Mouse (Mus musculus): ENCODE results near the gene Eng. TPM values are rescaled to one million over a fixed set of nuclear protein-coding genes. Genes with fewer than 3 reads are reported as not detected.

Gene Eng
- polyA plus RNA-seq, 1 experiment = 38.0 TPM

DNA sequence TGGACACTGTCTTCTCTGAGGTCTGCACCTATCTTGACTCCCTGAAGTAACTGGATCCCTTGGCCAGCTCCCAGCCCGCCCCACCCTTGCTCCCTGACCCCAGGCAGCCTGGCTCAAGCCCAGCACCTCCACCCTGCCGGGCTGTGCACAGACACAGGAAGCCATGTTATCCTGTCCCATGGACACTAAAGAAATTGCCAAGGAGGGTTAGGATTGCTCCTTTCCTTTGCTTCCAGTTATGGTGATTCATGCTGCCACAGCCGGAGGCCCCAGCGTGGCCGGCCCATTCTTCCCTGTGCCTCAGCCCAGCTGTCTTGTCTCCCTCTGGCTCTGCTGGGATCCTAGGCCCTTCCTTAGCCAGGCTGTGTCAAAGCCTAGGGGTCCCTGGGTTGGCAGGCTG is 12.7 kb upstream of the Eng start:
- DNase-seq (ENCODE audit: low read depth) = no peak

GRCm38 (mm10) chr2:32634277-32635105 is 11.9 kb upstream of the Eng start:
- no peak for TF ChIP-seq POLR2A (IDR thresholded peaks at IDR 0.05; ENCODE audit: borderline replicate concordance, extremely low read depth, insufficient read depth, insufficient read length, poor library complexity, severe bottlenecking)
- no peak for TF ChIP-seq CTCF (IDR thresholded peaks at IDR 0.05; ENCODE audit: borderline replicate concordance, extremely low read depth, insufficient read depth, insufficient read length)
- DNase-seq (ENCODE audit: low read depth) = no peak

More for the DNA sequence above, 12.7 kb upstream of the Eng start:
- TF ChIP-seq CTCF (IDR thresholded peaks at IDR 0.05; ENCODE audit: borderline replicate concordance, extremely low read depth, insufficient read depth, insufficient read length) (no peak), POLR2A (IDR thresholded peaks at IDR 0.05; ENCODE audit: borderline replicate concordance, extremely low read depth, insufficient read depth, insufficient read length, poor library complexity, severe bottlenecking) (no peak)

DNA sequence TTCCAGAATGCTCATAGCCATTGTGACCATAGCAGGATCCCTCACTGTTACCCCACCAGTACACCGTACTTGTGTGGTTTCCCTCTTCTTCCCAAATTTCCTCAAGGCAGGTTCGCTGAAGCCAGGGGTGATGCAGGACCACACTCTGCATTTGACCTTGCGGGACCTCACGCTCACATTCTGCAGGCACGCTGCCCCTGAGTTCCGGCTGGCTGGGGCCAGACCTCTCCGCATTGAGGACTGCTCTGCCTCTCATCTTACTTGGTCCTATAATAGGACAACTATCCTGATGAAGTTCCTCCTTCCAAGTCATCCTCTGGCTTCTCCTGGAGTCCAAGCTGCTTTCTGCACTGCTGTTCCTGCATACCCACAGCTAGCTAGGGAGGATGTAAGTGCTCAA is 9.8 kb upstream of the Eng start:
- no peak for TF ChIP-seq POLR2A (IDR thresholded peaks at IDR 0.05; ENCODE audit: borderline replicate concordance, extremely low read depth, insufficient read depth, insufficient read length, poor library complexity, severe bottlenecking)
- no peak for TF ChIP-seq CTCF (IDR thresholded peaks at IDR 0.05; ENCODE audit: borderline replicate concordance, extremely low read depth, insufficient read depth, insufficient read length)
- no peak for DNase-seq (ENCODE audit: low read depth)

- DNase-seq (ENCODE audit: low read depth) = no peak
- TF ChIP-seq CTCF (IDR thresholded peaks at IDR 0.05; ENCODE audit: borderline replicate concordance, extremely low read depth, insufficient read depth, insufficient read length) (no peak), POLR2A (IDR thresholded peaks at IDR 0.05; ENCODE audit: borderline replicate concordance, extremely low read depth, insufficient read depth, insufficient read length, poor library complexity, severe bottlenecking) (no peak)
Measured at GRCm38 (mm10) chr2:32637778-32638281, 8.6 kb upstream of the Eng start.

GRCm38 (mm10) chr2:32639632-32640031 is 6.8 kb upstream of the Eng start:
- TF ChIP-seq POLR2A (IDR thresholded peaks at IDR 0.05; ENCODE audit: borderline replicate concordance, extremely low read depth, insufficient read depth, insufficient read length, poor library complexity, severe bottlenecking) (no peak), CTCF (IDR thresholded peaks at IDR 0.05; ENCODE audit: borderline replicate concordance, extremely low read depth, insufficient read depth, insufficient read length) (no peak)
- no peak for DNase-seq (ENCODE audit: low read depth)

- no peak for TF ChIP-seq POLR2A (IDR thresholded peaks at IDR 0.05; ENCODE audit: borderline replicate concordance, extremely low read depth, insufficient read depth, insufficient read length, poor library complexity, severe bottlenecking)
- no peak for TF ChIP-seq CTCF (IDR thresholded peaks at IDR 0.05; ENCODE audit: borderline replicate concordance, extremely low read depth, insufficient read depth, insufficient read length)
- no peak for DNase-seq (ENCODE audit: low read depth)
Measured at GRCm38 (mm10) chr2:32640550-32641051, 5.8 kb upstream of the Eng start.

DNA sequence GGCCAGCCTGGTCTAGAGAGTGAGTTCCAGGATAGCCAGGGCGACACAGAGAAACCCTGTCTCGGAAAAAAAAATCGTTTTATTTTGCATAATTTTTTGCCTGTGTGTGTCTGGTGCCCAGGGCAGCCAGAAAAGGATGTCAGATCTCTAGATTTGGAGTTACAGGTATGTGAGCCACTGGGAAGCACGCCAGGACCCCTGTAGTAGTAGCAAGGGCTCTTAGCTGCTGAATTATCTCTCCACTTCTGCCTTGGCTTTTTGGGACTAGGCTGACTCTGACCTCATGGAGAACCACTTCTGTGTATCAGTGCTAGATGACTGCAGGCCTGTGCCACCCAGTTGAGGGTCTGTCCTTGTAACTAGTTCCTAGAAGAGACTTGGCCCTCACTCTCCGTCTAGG is 4.6 kb upstream of the Eng start:
- no peak for TF ChIP-seq POLR2A (IDR thresholded peaks at IDR 0.05; ENCODE audit: borderline replicate concordance, extremely low read depth, insufficient read depth, insufficient read length, poor library complexity, severe bottlenecking)
- no peak for TF ChIP-seq CTCF (IDR thresholded peaks at IDR 0.05; ENCODE audit: borderline replicate concordance, extremely low read depth, insufficient read depth, insufficient read length)
- no peak for DNase-seq (ENCODE audit: low read depth)

DNA sequence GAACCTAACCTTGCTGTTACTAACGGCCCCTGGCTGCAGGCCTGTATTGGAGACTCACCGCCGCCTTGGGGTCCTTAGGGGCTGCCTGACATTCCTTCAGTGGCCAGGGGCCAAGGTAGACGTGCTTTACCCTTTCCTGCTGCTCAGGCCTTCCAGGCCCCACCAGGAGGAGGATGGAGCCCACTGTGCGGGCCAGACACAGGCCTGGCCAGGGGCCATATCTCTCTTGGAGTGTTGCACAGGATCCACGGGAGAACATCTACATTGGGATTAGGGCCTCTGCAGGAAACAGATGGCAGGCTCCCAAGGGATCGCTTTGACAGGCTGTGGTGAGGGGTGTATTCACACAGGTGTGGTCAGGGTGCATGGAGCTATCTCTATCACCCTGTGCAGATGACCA is 3.6 kb upstream of the Eng start:
- no peak for TF ChIP-seq CTCF (IDR thresholded peaks at IDR 0.05; ENCODE audit: borderline replicate concordance, extremely low read depth, insufficient read depth, insufficient read length)
- no peak for TF ChIP-seq POLR2A (IDR thresholded peaks at IDR 0.05; ENCODE audit: borderline replicate concordance, extremely low read depth, insufficient read depth, insufficient read length, poor library complexity, severe bottlenecking)
- DNase-seq (ENCODE audit: low read depth) = no peak

DNA sequence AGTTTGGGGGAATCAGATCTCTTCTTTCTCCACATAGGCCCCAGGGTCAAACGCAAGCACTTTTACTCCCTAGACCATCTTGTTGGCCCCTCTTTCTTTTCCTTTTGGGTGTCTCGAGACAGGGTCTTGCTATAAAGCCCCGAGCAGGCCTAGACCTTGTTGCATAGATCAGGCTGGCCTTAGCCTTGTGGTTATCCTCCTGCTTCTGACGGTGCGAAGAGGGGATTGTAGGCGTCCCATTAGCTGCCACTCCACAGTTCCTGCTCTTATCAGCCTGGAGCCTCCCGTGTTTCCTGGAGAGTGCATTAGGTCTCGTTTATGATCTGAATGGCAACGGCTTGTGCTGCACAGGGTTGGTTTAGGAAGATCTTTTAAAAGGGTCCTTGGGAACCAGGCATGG is 2.3 kb upstream of the Eng start:
- DNase-seq (ENCODE audit: low read depth) = no peak
- TF ChIP-seq CTCF (IDR thresholded peaks at IDR 0.05; ENCODE audit: borderline replicate concordance, extremely low read depth, insufficient read depth, insufficient read length) (no peak), POLR2A (IDR thresholded peaks at IDR 0.05; ENCODE audit: borderline replicate concordance, extremely low read depth, insufficient read depth, insufficient read length, poor library complexity, severe bottlenecking) (no peak)

DNA sequence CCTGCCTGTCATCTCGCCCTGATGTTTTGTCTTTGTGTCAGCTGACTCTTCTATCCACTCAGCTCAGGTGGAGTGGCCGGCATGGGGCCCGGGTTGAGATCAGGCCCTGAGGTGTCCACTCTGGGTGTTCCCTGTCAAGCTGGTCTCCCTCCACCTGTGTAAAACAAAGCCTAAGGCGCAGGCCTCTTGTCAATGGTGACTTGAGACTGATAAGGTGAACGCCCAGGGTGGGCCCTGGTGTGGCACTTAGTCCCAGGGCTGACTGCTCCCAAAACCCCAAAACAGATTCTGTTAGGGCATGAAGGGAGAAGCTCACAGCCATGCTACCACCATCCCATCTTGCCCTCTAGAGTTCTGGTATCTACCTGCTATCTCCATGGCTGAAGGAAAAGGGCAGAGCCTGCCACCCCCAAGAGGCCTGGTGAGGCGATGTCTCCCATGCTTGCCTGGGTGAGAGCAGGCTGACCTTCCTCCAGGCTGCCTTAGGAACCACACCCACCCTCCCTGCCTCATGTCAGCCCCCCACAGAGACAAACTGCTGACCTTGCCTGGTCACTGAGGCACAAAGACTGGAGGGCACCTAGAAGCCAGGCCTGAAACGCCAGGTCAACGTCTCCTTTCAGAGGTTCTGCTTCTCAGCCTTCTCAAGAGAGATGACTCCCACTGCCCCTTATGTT is 1.5 kb upstream of the Eng start:
- DNase-seq (ENCODE audit: low read depth) = no peak
- no peak for TF ChIP-seq POLR2A (IDR thresholded peaks at IDR 0.05; ENCODE audit: borderline replicate concordance, extremely low read depth, insufficient read depth, insufficient read length, poor library complexity, severe bottlenecking)
- no peak for TF ChIP-seq CTCF (IDR thresholded peaks at IDR 0.05; ENCODE audit: borderline replicate concordance, extremely low read depth, insufficient read depth, insufficient read length)

GRCm38 (mm10) chr2:32645647-32646046 is 748 bp upstream of the Eng start:
- DNase-seq (ENCODE audit: low read depth) = no peak

More at GRCm38 (mm10) chr2:32645647-32646046, 748 bp upstream of the Eng start:
- no peak for TF ChIP-seq POLR2A (IDR thresholded peaks at IDR 0.05; ENCODE audit: borderline replicate concordance, extremely low read depth, insufficient read depth, insufficient read length, poor library complexity, severe bottlenecking)
- no peak for TF ChIP-seq CTCF (IDR thresholded peaks at IDR 0.05; ENCODE audit: borderline replicate concordance, extremely low read depth, insufficient read depth, insufficient read length)

All from brain, embryonic 14.5 days (tissue).